Mouse (Mus musculus): ENCODE measurements around the gene Frmd4b.

GRCm38 (mm10) chr6:97430519-97430918 is 186.8 kb downstream of the Frmd4b start:
- no peak for TF ChIP-seq CTCF (IDR thresholded peaks at IDR 0.05; ENCODE audit: control insufficient read depth, insufficient read depth, insufficient replicate concordance, low read depth, low read length)
- no peak for TF ChIP-seq POLR2A (IDR thresholded peaks at IDR 0.05; ENCODE audit: control insufficient read depth, low read depth, low read length)
